Mouse (Mus musculus) heart, adult 9 months (tissue): ENCODE results near the gene Foxp1.

Source experiments
- DNase-seq, 2 experiments: peaks; one replicate each; pipeline ENCODE4 v3.0.0; 2022; ENCODE audit warnings: low spot score in 2 of 2

The Foxp1 gene

DNA sequence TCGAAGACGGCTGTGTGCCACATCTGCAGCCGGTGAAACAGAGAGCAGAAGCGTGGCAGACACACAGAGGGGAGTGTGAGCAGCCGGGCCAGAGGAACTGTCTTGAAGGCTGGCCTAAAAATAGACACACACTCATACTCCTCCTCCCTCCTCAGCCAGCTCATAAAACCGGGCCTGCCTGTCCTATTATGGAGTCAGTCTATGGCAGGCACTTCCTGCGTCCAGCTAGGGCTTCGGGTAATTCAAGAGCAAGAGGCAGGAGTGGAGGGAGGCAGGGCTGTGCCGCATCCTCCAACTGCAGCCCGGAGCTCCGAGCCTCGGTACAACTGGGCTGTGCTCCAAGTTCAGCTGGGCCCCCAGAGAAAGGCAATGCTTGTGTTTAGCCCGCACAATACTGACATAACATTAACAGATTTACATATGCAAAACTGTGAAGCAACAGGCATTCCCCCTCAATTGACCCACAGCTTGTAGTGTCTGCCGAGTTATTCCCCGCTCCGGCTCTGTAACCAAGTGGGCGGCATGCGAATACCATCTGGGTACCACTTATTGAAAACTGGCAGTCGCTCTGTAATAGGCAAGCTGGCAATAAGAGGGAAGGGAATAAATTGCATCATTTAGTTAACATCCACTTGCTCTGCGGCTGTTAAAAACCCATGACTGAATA lies 37.2 kb downstream of the Foxp1 start:
- peak; percentile 84 to 87 for DNase-seq

DNA sequence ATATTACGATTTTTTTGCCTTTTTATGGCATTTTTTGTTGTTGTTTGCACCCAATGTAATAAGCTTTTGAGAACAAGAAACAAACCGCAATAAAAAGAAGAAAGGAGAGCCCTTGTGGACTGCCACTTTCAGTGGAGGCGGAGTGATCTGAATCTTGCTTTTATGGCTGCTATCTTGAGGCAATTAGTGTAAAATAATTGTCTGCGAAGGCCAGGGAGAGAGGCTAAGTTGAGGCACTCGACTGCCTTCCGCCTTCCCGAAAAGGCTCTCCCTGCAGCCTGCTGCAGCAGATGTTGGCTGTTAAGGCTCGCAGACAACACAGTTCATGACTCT lies 37.7 kb downstream of the Foxp1 start:
- DNase-seq, result no peak

- no peak for DNase-seq
Measured at GRCm38 (mm10) chr6:99484197-99484725, 38.3 kb downstream of the Foxp1 start.

DNA sequence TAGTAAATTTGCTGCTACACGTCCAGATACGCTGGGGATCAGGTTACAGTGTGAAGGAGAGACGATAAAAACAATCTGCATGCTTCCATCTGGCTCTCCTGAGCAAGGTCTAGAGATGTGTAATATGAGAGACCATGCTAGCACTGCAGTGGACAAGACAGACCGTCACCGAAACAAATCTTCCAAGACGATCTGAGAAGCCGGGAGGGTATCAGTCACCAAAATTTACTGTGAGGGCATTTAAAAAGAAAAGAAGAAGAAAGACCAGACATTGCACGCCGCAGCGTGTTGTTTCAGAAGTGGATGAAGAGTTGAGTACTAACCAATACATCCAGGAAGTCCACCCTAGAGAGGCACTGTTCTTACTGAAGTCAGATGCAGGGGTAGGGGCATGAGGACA lies 39.0 kb downstream of the Foxp1 start:
- no peak for DNase-seq

- no peak for DNase-seq
Measured at GRCm38 (mm10) chr6:99481568-99481967, 41.0 kb downstream of the Foxp1 start.

- no peak for DNase-seq
Measured at GRCm38 (mm10) chr6:99478873-99479650, 43.5 kb downstream of the Foxp1 start.

DNA sequence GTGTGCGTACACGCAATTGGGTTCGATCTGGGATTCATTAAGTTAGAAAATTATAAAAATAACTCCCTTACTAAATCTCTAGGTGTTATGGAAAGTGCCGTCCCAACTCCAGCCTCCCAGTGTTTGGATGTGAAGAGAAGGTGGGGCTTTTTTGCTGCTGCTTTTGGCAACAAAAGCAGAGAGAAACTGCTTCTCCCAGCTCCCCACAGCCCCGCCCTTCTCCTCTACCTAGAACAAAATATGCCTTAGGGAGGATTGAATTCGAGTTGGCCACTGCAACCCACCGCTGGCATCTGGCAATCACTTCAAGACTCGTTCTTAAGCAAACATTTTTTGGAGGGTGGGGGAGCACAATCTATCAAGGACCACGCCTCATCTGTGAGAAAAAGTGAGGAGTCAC lies 47.5 kb downstream of the Foxp1 start:
- DNase-seq, result no peak

DNA sequence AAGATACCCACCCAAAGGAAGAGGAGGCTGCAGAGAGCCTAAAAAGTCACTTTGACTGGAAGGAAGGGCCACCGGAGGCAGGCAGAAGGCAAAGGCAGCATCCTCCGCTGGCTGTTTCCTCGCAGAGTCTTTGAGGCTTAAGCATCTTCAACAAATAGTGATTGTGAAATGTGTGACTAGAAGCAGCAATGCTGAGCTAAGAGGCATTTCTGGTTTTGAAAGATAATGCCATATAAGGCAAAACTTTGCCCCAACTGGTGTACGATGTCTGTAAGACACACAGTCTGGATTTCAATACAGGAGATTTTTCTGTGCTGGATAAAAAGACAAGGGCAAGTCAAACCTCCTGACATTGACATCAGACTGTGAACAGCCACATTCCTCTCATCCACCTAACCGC lies 51.6 kb downstream of the Foxp1 start:
- no peak for DNase-seq

DNA sequence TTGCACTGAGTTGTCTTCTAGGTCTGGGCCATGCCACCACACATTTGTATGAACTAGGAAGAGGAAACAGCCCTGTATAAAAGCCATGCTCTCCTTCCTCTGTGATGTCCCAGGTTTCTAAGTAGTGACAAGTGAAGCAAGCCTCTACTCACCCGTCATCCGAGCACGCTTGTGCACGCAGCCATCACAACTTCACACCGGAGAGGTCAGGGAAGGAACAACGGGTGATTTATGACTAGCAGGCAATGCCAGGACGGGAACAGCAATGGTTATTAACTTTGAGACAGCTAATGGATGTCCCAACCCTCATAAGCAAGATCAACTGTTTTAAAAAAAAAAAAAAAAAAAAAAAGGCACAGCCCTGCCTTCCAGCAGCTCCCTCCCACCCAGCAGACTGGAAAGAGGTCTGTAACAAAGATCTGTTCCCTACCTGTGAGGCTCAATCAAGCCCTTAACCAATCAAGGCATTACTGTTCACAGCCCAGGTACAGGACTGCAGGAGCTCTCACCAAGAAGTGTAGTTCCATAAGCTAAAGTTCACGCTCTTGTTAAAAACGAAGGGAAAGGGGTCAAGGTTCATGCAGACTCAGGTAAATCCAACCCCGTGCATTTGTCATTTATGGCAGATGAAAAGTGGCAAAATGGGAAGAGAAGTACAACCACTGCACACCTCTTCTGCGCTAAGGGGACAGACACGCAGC lies 53.2 kb downstream of the Foxp1 start:
- no peak for DNase-seq

- DNase-seq, result no peak
Measured at GRCm38 (mm10) chr6:99467831-99468230, 54.7 kb downstream of the Foxp1 start.

- DNase-seq, result no peak
Measured at GRCm38 (mm10) chr6:99467109-99467508, 55.4 kb downstream of the Foxp1 start.

DNA sequence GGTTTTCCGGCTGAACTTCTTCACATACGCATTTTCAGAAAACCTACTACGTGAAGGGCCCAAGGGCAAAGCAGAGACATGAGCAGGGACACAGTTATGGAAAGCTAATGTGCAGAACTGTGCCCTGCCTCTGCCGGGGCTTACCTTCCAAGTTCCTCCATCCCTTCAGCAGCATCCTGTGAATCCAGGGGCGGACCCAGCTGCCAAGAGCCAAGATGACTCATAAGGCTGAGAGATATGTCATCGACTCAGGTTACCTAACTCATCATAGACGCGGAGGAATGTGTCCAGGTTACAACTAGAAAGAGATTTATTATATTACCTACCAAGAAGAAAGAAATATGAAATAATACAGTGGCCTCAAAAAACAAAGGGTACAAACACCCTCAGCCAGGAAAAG lies 56.2 kb downstream of the Foxp1 start:
- no peak for DNase-seq

- DNase-seq, result no peak
Measured at GRCm38 (mm10) chr6:99464449-99464848, 58.1 kb downstream of the Foxp1 start.

- DNase-seq, result no peak
Measured at GRCm38 (mm10) chr6:99463906-99464305, 58.6 kb downstream of the Foxp1 start.

DNA sequence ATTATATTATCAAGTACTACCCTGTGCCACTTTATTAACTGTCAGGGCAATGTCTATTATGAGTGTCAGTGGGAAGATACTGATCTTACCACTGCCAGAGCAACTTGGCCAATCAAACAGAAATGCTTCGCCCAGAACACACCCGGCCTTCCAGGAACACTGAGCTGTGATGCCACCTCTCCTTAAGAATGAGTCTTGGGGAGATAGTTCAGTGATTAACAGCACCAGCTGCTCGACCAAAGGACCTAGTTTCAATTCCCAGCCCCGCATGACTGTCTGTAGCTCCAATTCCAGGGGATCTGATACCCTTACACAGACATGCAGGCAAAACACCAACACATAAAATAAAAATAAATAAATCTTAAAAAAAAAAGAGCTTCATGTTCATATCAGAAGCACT lies 63.7 kb downstream of the Foxp1 start:
- no peak for DNase-seq

DNA sequence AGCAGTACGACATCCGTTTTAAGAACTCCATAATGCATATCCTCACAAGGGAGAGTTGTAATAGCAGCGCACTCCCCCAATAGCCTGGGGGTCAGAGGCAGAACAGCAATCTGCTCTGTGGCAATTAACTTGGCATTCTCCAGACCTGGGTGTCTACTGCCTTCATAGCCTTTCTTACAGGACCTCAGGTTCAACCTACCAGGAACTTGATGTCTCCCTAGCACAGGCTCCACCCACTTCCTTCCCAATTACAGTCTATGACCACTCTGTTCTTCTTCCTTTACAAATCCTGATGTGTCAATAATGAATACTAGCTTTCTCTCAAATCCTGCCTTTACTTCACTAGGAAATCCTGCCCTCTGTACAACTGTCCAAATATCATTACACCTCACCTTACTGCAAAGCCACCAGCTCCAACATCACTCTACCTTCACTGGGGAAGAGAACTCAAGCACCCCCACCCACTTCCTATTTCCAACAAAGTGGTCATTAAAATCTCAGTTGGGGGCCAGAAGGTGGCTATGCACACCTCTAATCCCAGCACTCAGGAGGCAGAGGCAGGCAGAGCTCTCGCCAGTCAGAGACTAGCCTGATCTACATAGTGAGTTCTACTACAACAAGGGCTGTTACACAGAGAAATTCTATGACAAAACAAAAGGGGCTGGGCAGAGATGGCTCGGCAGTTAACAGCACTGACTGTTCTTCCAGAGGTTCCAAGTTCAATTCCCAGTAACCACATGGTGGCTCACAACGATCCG lies 68.6 kb downstream of the Foxp1 start:
- DNase-seq, result no peak

- DNase-seq, result no peak
Measured at GRCm38 (mm10) chr6:99452638-99453185, 69.8 kb downstream of the Foxp1 start.

DNA sequence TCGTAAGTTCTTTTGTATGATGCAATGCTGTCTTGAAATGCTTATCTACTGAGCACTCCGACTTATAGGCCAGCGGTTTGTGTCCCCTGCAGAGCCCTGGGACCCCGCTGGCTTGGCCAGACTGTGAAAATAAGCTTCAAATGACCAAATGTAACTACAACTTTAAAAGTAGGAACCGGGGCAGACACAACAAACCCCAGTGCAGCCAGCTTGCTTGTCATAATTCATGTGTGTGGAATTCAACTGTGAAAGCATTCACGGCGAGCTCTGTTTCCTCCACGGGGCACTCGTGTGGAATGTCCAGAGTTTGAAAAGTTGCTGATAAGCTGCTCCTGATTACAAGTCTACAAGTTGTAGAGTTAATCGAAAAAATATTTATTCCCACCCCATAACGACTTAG lies 71.0 kb downstream of the Foxp1 start:
- no peak for DNase-seq

DNA sequence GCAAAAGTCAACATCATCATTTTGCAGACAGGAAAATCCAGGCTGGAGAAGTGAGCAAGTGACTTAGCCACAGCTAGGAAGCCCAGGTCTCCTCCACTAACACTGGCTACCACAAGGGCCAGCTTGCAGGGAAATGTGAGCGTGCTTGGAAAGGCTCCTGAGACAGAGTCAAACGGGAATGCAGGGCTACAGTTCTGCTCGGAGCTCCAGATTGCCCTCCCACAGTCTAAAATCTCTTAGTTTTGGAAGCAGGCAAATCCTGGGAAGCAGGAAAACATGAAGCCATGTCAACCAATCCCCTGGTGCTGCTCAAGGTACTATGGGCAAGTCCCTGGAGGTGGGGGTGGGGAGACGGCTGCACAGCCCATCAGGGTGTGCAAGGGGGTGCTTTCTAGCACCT lies 75.1 kb downstream of the Foxp1 start:
- no peak for DNase-seq

GRCm38 (mm10) chr6:99446801-99447415 lies 75.6 kb downstream of the Foxp1 start:
- peak in 1 of 2 experiments; percentile 37 for DNase-seq

GRCm38 (mm10) chr6:99443460-99443859 lies 79.1 kb downstream of the Foxp1 start:
- peak; percentile 45 to 46 for DNase-seq
